Mouse (Mus musculus) neural tube, embryonic 13.5 days (tissue): ENCODE data around the gene Eno3. TPM values are rescaled to one million over a fixed set of nuclear protein-coding genes. Genes with fewer than 3 reads are reported as not detected.
A peak's percentile ranks its signal among the peaks of the same experiment; 100 is the strongest.

Source experiments
- ATAC-seq: fragments of 200-750 bp; cut with Nextera tagmentation; 2 replicates; pipeline ENCODE4 v1.8.0; 2017; ENCODE audit warnings: low read depth, mild to moderate bottlenecking, moderate TSS enrichment, moderate library complexity
- H3K27ac ChIP-seq: fragments of 300-500 bp; sonication (generic); replicated peaks from 2 replicates; pipeline ENCODE4 v1.5.1; 2015; ENCODE audit warnings: moderate library complexity, mild to moderate bottlenecking, inconsistent platforms
- H3K27me3 ChIP-seq: fragments of 300-500 bp; sonication (generic); 2 replicates; pipeline ENCODE4 v1.6.1; 2015; ENCODE audit warnings: mild to moderate bottlenecking, inconsistent platforms
- H3K36me3 ChIP-seq: fragments of 300-500 bp; sonication (generic); 2 replicates; pipeline ENCODE4 v1.6.1; 2015; ENCODE audit warnings: mild to moderate bottlenecking, inconsistent platforms
- H3K4me1 ChIP-seq: fragments of 300-500 bp; sonication (generic); replicated peaks from 2 replicates; pipeline ENCODE4 v1.6.1; 2015; ENCODE audit warnings: inconsistent platforms
- H3K4me2 ChIP-seq: fragments of 300-500 bp; sonication (generic); 2 replicates; pipeline ENCODE4 v1.6.1; 2015; ENCODE audit warnings: inconsistent platforms, mild to moderate bottlenecking, moderate library complexity
- H3K4me3 ChIP-seq: fragments of 300-500 bp; sonication (generic); 2 replicates; pipeline ENCODE4 v1.5.1; 2015; ENCODE audit warnings: mild to moderate bottlenecking, inconsistent platforms
- H3K9ac ChIP-seq: fragments of 300-500 bp; sonication (generic); 2 replicates; pipeline ENCODE4 v1.6.1; 2015; ENCODE audit warnings: moderate library complexity, mild to moderate bottlenecking, inconsistent platforms
- H3K9me3 ChIP-seq: fragments of 300-500 bp; sonication (generic); 2 replicates; pipeline ENCODE4 v1.6.1; 2016; ENCODE audit warnings: inconsistent platforms
- WGBS: fragments of 180-500 bp; shearing (Covaris S2); methylation state at CpG from one replicate; pipeline ENCODE4 v1.1.7; 2015; 5-methylcytosine and 5-hydroxymethylcytosine counted together
- polyA plus RNA-seq: library from polyadenylated mRNA; unstranded; fragments of >200 nt; fragmentation: Nextera tagmentation; extraction: Ambion mirVana; gene quantifications from 2 replicates; pipeline ENCODE4 v1.2.1, GENCODE M21; 2015

The Eno3 gene
- polyA plus RNA-seq, 1 experiment from 2014 or later, result 9.4 TPM

- Histone ChIP-seq H3K9ac (no peak overlapping the region), H3K4me1 (no peaks in the 10 kb centered on the region), H3K9me3 (no peaks in the 10 kb centered on the region), H3K27ac (no peak overlapping the region), H3K4me3 (no peak overlapping the region), H3K36me3 (no peaks in the 10 kb centered on the region), H3K27me3 (no peaks in the 10 kb centered on the region), H3K4me2 (no peak overlapping the region)
- ATAC-seq, result no peak
- WGBS, result 73% methylated on average over 4 of the region's 4 CpGs
Measured at GRCm38 (mm10) chr11:70626877-70627276, 30.1 kb upstream of the Eno3 start.

GRCm38 (mm10) chr11:70628431-70628830 is 28.6 kb upstream of the Eno3 start:
- H3K4me2 ChIP-seq, result no peak overlapping the region
- H3K27ac ChIP-seq, result no peak overlapping the region
- no peaks in the 10 kb centered on the region for H3K9me3 ChIP-seq
- no peaks in the 10 kb centered on the region for H3K36me3 ChIP-seq
- H3K27me3 ChIP-seq, result no peaks in the 10 kb centered on the region
- no peak overlapping the region for H3K9ac ChIP-seq
- H3K4me1 ChIP-seq, result no peaks in the 10 kb centered on the region
- no peak for ATAC-seq
- H3K4me3 ChIP-seq, result no peak overlapping the region
- WGBS, result 82% methylated on average over 2 of the region's 2 CpGs

- no peak overlapping the region for H3K27ac ChIP-seq
- H3K9ac ChIP-seq, result no peak overlapping the region
- H3K4me1 ChIP-seq, result no peaks in the 10 kb centered on the region
- H3K4me3 ChIP-seq, result no peak overlapping the region
- no peaks in the 10 kb centered on the region for H3K27me3 ChIP-seq
- no peak for ATAC-seq
- H3K4me2 ChIP-seq, result no peak overlapping the region
- no peaks in the 10 kb centered on the region for H3K36me3 ChIP-seq
- 59% methylated on average over 5 of the region's 5 CpGs for WGBS
- H3K9me3 ChIP-seq, result no peaks in the 10 kb centered on the region
Measured at GRCm38 (mm10) chr11:70629557-70629956, 27.4 kb upstream of the Eno3 start.

DNA sequence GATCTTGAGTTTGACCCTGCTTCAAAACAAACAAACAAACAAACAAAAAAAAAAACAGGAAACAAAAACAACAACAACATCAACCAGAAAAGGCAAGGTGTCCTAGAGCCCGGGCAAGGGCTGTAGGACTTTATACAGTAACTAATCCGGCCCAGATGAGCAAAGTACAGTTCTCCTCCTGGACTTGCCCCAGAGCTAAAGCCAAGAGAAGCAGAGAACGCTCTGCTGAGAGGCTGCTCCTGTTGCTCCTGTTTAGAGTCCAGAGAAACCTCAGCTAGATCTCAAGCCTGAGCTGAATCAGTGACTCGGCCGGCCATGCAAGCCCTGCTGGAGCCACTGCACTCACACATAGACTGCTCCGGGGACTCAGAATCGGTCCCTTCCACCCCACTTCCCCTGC is 26.9 kb upstream of the Eno3 start:
- Histone ChIP-seq H3K4me1 (no peaks in the 10 kb centered on the region), H3K4me3 (no peak overlapping the region), H3K36me3 (no peaks in the 10 kb centered on the region), H3K27me3 (no peaks in the 10 kb centered on the region), H3K9me3 (no peaks in the 10 kb centered on the region), H3K4me2 (no peak overlapping the region), H3K27ac (no peak overlapping the region), H3K9ac (no peak overlapping the region)
- 71% methylated on average over 7 of the region's 7 CpGs for WGBS
- ATAC-seq, result no peak

- 81% methylated on average over 4 of the region's 4 CpGs for WGBS
Measured at GRCm38 (mm10) chr11:70635601-70636000, 21.4 kb upstream of the Eno3 start.

GRCm38 (mm10) chr11:70637764-70638163 is 19.2 kb upstream of the Eno3 start:
- H3K36me3 ChIP-seq, result peaks cover 4% of the 10 kb centered on the region; the same call in 1 of the 2 replicates
- ATAC-seq, result no peak
- H3K4me3 ChIP-seq, result no peak overlapping the region
- no peak overlapping the region for H3K4me2 ChIP-seq
- H3K4me1 ChIP-seq, result no peaks in the 10 kb centered on the region
- H3K9me3 ChIP-seq, result no peaks in the 10 kb centered on the region
- H3K9ac ChIP-seq, result no peak overlapping the region
- WGBS, result 95% methylated on average over 1 of the region's 1 CpGs
- no peak overlapping the region for H3K27ac ChIP-seq
- H3K27me3 ChIP-seq, result no peaks in the 10 kb centered on the region

More at GRCm38 (mm10) chr11:70635601-70636000, 21.4 kb upstream of the Eno3 start:
- ATAC-seq, result no peak
- Histone ChIP-seq H3K9ac (no peak overlapping the region), H3K4me1 (no peaks in the 10 kb centered on the region), H3K9me3 (no peaks in the 10 kb centered on the region), H3K4me2 (no peak overlapping the region), H3K4me3 (no peak overlapping the region), H3K36me3 (no peaks in the 10 kb centered on the region), H3K27ac (no peak overlapping the region), H3K27me3 (no peaks in the 10 kb centered on the region)

DNA sequence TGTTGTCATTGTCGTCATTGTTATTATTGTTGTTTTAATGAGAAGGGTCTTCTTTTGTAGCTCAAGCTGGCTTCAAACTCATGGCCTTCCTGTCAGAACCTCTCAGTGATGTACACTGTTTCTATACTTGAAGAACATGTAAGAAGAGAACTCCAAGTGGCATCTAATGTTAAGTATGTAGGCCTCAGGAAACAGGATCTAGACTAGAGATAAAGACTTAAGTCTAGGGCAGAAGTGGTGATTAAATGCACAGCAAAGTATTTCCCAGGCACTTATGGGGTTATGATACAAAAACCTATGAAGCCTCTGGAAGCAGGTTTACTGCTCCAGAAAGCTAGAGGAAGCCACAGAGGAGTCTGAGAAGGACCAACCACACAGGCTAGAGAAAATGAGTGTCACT is 18.7 kb upstream of the Eno3 start:
- no peak for ATAC-seq
- WGBS, result 91% methylated on average over 1 of the region's 1 CpGs

GRCm38 (mm10) chr11:70638714-70639278 is 18.2 kb upstream of the Eno3 start, which contains the start of gene Gp1ba:
TSS of gene Gp1ba (plus strand) at chr11:70639122.
- H3K27me3 ChIP-seq, result no peaks in the 10 kb centered on the region
- H3K9me3 ChIP-seq, result no peaks in the 10 kb centered on the region
- no peak within 1 kb of the TSS for H3K9ac ChIP-seq
- no peak within 1 kb of the TSS for H3K4me3 ChIP-seq
- peaks cover 14% of the 10 kb centered on the region for H3K36me3 ChIP-seq
- ATAC-seq, result no peak
- 59% methylated on average over 5 of the region's 5 CpGs for WGBS
- H3K27ac ChIP-seq, result no peak within 1 kb of the TSS
- no peaks in the 10 kb centered on the region for H3K4me1 ChIP-seq
- no peak within 1 kb of the TSS for H3K4me2 ChIP-seq

More for the DNA sequence above, 18.7 kb upstream of the Eno3 start:
- Histone ChIP-seq H3K9me3 (no peaks in the 10 kb centered on the region), H3K4me2 (no peak overlapping the region), H3K36me3 (peaks cover 9% of the 10 kb centered on the region; the same call in 1 of the 2 replicates), H3K9ac (no peak overlapping the region), H3K4me1 (no peaks in the 10 kb centered on the region), H3K27ac (no peak overlapping the region), H3K27me3 (no peaks in the 10 kb centered on the region), H3K4me3 (no peak overlapping the region)

- no peak for ATAC-seq
- WGBS, result 89% methylated on average over 8 of the region's 8 CpGs
- Histone ChIP-seq H3K4me2 (no peak overlapping the region), H3K27me3 (no peaks in the 10 kb centered on the region), H3K4me1 (peaks cover under 1% of the 10 kb centered on the region; the same call in 1 of the 2 replicates), H3K4me3 (no peak overlapping the region), H3K9me3 (no peaks in the 10 kb centered on the region), H3K9ac (no peak overlapping the region), H3K27ac (no peak overlapping the region), H3K36me3 (peaks cover 26% of the 10 kb centered on the region)
Measured at GRCm38 (mm10) chr11:70639976-70640375, 17.0 kb upstream of the Eno3 start.

DNA sequence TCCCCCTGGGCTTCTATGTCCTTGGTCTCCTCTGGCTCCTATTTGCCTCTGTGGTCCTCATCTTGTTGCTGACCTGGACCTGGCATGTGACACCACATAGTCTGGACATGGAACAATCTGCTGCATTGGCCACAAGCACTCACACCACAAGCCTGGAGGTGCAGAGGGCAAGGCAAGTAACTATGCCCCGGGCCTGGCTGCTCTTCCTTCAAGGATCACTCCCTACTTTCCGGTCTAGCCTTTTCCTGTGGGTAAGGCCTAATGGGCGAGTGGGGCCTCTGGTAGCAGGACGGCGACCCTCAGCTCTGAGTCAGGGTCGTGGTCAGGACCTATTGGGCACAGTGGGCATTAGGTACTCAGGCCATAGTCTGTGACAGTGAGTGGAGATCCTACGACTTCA is 15.8 kb upstream of the Eno3 start:
- no peaks in the 10 kb centered on the region for H3K9me3 ChIP-seq
- no peak overlapping the region for H3K4me3 ChIP-seq
- no peak for ATAC-seq
- no peak overlapping the region for H3K9ac ChIP-seq
- 85% methylated on average over 7 of the region's 7 CpGs for WGBS
- H3K36me3 ChIP-seq, result peaks cover 34% of the 10 kb centered on the region
- peaks cover 13% of the 10 kb centered on the region for H3K4me1 ChIP-seq
- no peak overlapping the region for H3K4me2 ChIP-seq
- H3K27ac ChIP-seq, result no peak overlapping the region
- H3K27me3 ChIP-seq, result no peaks in the 10 kb centered on the region

DNA sequence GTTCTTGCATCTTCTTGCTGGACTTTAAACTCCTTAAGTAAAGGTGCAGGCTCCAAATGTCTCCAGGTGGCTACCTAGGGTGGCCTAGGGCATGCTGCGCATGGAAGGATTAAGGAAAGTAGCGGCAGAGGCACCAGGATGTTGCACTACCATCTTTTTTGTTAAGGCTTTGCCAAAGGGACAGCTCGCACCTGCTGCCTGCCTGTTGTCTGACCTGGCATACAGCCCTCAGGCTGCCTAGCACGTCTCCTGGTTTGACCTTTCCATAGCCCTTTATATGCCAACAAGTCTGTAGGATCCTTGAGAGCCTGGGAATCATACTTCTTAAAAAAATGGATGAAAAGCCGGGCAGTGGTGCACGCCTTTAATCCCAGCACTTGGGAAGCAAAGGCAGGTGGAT is 14.0 kb upstream of the Eno3 start:
- H3K9me3 ChIP-seq, result no peaks in the 10 kb centered on the region
- peaks cover 34% of the 10 kb centered on the region for H3K36me3 ChIP-seq
- H3K27ac ChIP-seq, result no peak overlapping the region
- no peaks in the 10 kb centered on the region for H3K27me3 ChIP-seq
- no peak overlapping the region for H3K9ac ChIP-seq
- no peak overlapping the region for H3K4me3 ChIP-seq
- WGBS, result 90% methylated on average over 6 of the region's 6 CpGs
- ATAC-seq, result no peak
- peaks cover 21% of the 10 kb centered on the region for H3K4me1 ChIP-seq
- no peak overlapping the region for H3K4me2 ChIP-seq

GRCm38 (mm10) chr11:70644564-70645103 is 12.4 kb upstream of the Eno3 start:
- Histone ChIP-seq H3K27ac (no peak overlapping the region), H3K9ac (0 out of 2 replicates have a peak overlapping the region, but pooled peaks have one; percentile 13), H3K4me2 (no peak overlapping the region), H3K9me3 (no peaks in the 10 kb centered on the region), H3K36me3 (peaks cover 43% of the 10 kb centered on the region), H3K27me3 (no peaks in the 10 kb centered on the region), H3K4me3 (no peak overlapping the region), H3K4me1 (peaks cover 34% of the 10 kb centered on the region)
- no peak for ATAC-seq
- WGBS, result 98% methylated on average over 8 of the region's 8 CpGs
